Mouse (Mus musculus) midbrain, embryonic 11.5 days (tissue): ENCODE measurements around the gene Slc16a2. TPM values are rescaled to one million over a fixed set of nuclear protein-coding genes. Genes with fewer than 3 reads are reported as not detected.
A peak's percentile ranks its signal among the peaks of the same experiment; 100 is the strongest.

ENCODE experiments used
- ATAC-seq: fragments of 200-750 bp; cut with Nextera tagmentation; 2 replicates; pipeline ENCODE4 v1.8.0; 2017; ENCODE audit warnings: moderate TSS enrichment, moderate library complexity; ENCODE audit not compliant: low FRiP score
- DNase-seq: peaks from one replicate; pipeline ENCODE4 v3.0.0; 2015; ENCODE audit warnings: low spot score; ENCODE audit errors: missing footprints
- H3K27ac ChIP-seq: fragments of 300-500 bp; sonication (generic); 2 replicates; pipeline ENCODE4 v1.5.1; 2014; ENCODE audit warnings: low read depth, low read length
- H3K27me3 ChIP-seq: fragments of 300-500 bp; sonication (generic); 2 replicates; pipeline ENCODE4 v1.6.1; 2014; ENCODE audit warnings: mild to moderate bottlenecking, low read length, moderate library complexity, mixed read lengths; ENCODE audit not compliant: control insufficient read depth, insufficient read depth
- H3K36me3 ChIP-seq: fragments of 300-500 bp; sonication (generic); 2 replicates; pipeline ENCODE4 v1.6.1; 2014; ENCODE audit warnings: mild to moderate bottlenecking, low read length, moderate library complexity, mixed read lengths; ENCODE audit not compliant: control insufficient read depth, insufficient read depth
- H3K4me1 ChIP-seq: fragments of 300-500 bp; sonication (generic); 2 replicates; pipeline ENCODE4 v1.6.1; 2014; ENCODE audit warnings: low read length; ENCODE audit not compliant: control insufficient read depth, insufficient read depth
- H3K4me2 ChIP-seq: fragments of 300-500 bp; sonication (generic); 2 replicates; pipeline ENCODE4 v1.6.1; 2014; ENCODE audit warnings: mild to moderate bottlenecking, moderate library complexity
- H3K4me3 ChIP-seq: fragments of 300-500 bp; sonication (generic); 2 replicates; pipeline ENCODE4 v1.5.1; 2014; ENCODE audit warnings: low read depth, low read length
- H3K9ac ChIP-seq: fragments of 300-500 bp; sonication (generic); 2 replicates; pipeline ENCODE4 v1.6.1; 2014; ENCODE audit warnings: low read length
- H3K9me3 ChIP-seq: fragments of 300-500 bp; sonication (generic); 2 replicates; pipeline ENCODE4 v1.6.1; 2016; ENCODE audit warnings: low read length; ENCODE audit not compliant: control insufficient read depth
- WGBS: fragments of 180-500 bp; shearing (Covaris S2); extraction: QIAGEN DNeasy Blood & Tissue Kit; methylation state at CpG from one replicate; pipeline ENCODE4 v1.1.7; 2014; 5-methylcytosine and 5-hydroxymethylcytosine counted together
- polyA plus RNA-seq: library from polyadenylated mRNA; unstranded; fragments of >200 nt; fragmentation: Nextera tagmentation; extraction: Ambion mirVana; gene quantifications from 2 replicates; pipeline ENCODE4 v1.2.1, GENCODE M21; 2014

The Slc16a2 gene
- polyA plus RNA-seq, 1 experiment from 2014 or later = 14.0 TPM

- peak overlapping the region; percentile 26; the same call in 1 of the 2 replicates for H3K27ac ChIP-seq
- H3K27me3 ChIP-seq = peaks cover 48% of the 10 kb centered on the region
- 29% methylated on average over 7 of the region's 7 CpGs for WGBS
- no peak overlapping the region for H3K4me3 ChIP-seq
- no peak overlapping the region for H3K4me2 ChIP-seq
- no peaks in the 10 kb centered on the region for H3K9me3 ChIP-seq
- H3K4me1 ChIP-seq = peaks cover 8% of the 10 kb centered on the region
- H3K36me3 ChIP-seq = no peaks in the 10 kb centered on the region
- no peak overlapping the region for H3K9ac ChIP-seq
- peak; percentile 97 for ATAC-seq
- peak; percentile 94 for DNase-seq
Measured at GRCm38 (mm10) chrX:103744171-103745039, 77.4 kb downstream of the Slc16a2 start.

GRCm38 (mm10) chrX:103742057-103742315 is 79.8 kb downstream of the Slc16a2 start:
- no peak overlapping the region for H3K4me3 ChIP-seq
- H3K4me1 ChIP-seq = peaks cover 8% of the 10 kb centered on the region

GRCm38 (mm10) chrX:103741215-103742056 is 80.3 kb downstream of the Slc16a2 start:
- DNase-seq = no peak
- H3K9ac ChIP-seq = no peak overlapping the region
- H3K36me3 ChIP-seq = no peaks in the 10 kb centered on the region
- no peak overlapping the region for H3K4me2 ChIP-seq
- ATAC-seq = no peak
- H3K4me1 ChIP-seq = peaks cover 8% of the 10 kb centered on the region
- no peak overlapping the region for H3K27ac ChIP-seq
- no peak overlapping the region for H3K4me3 ChIP-seq
- no peaks in the 10 kb centered on the region for H3K9me3 ChIP-seq
- 71% methylated on average over 11 of the region's 13 CpGs for WGBS
- peaks cover 53% of the 10 kb centered on the region for H3K27me3 ChIP-seq

More at GRCm38 (mm10) chrX:103742057-103742315, 79.8 kb downstream of the Slc16a2 start:
- Histone ChIP-seq H3K4me2 (no peak overlapping the region), H3K36me3 (no peaks in the 10 kb centered on the region), H3K27me3 (peaks cover 54% of the 10 kb centered on the region), H3K9me3 (no peaks in the 10 kb centered on the region), H3K9ac (no peak overlapping the region), H3K27ac (no peak overlapping the region)
- WGBS = 75% methylated on average over 2 of the region's 2 CpGs
- ATAC-seq (no peak), DNase-seq (no peak)

GRCm38 (mm10) chrX:103734041-103734625 is 87.7 kb downstream of the Slc16a2 start:
- H3K4me3 ChIP-seq = no peak overlapping the region
- no peak for DNase-seq
- no peak overlapping the region for H3K27ac ChIP-seq
- no peak overlapping the region for H3K4me2 ChIP-seq
- no peaks in the 10 kb centered on the region for H3K36me3 ChIP-seq
- no peaks in the 10 kb centered on the region for H3K9me3 ChIP-seq
- ATAC-seq = no peak
- WGBS = 74% methylated on average over 7 of the region's 7 CpGs
- no peak overlapping the region for H3K9ac ChIP-seq
- H3K27me3 ChIP-seq = peaks cover 75% of the 10 kb centered on the region
- no peaks in the 10 kb centered on the region for H3K4me1 ChIP-seq

GRCm38 (mm10) chrX:103733091-103733490 is 88.7 kb downstream of the Slc16a2 start:
- no peak overlapping the region for H3K9ac ChIP-seq
- no peak for ATAC-seq
- no peaks in the 10 kb centered on the region for H3K36me3 ChIP-seq
- H3K27ac ChIP-seq = no peak overlapping the region
- no peaks in the 10 kb centered on the region for H3K9me3 ChIP-seq
- no peak overlapping the region for H3K4me3 ChIP-seq
- H3K4me2 ChIP-seq = no peak overlapping the region
- peaks cover 70% of the 10 kb centered on the region for H3K27me3 ChIP-seq
- no peak for DNase-seq
- 78% methylated on average over 4 of the region's 4 CpGs for WGBS
- H3K4me1 ChIP-seq = no peaks in the 10 kb centered on the region

GRCm38 (mm10) chrX:103732033-103732703 is 89.6 kb downstream of the Slc16a2 start:
- Histone ChIP-seq H3K4me3 (no peak overlapping the region), H3K4me2 (no peak overlapping the region), H3K27ac (no peak overlapping the region), H3K9ac (no peak overlapping the region), H3K4me1 (no peaks in the 10 kb centered on the region), H3K36me3 (no peaks in the 10 kb centered on the region), H3K27me3 (peaks cover 67% of the 10 kb centered on the region), H3K9me3 (no peaks in the 10 kb centered on the region)
- DNase-seq (no peak), ATAC-seq (no peak)
- WGBS = 74% methylated on average over 4 of the region's 4 CpGs

GRCm38 (mm10) chrX:103722437-103722836 is 99.3 kb downstream of the Slc16a2 start:
- H3K27ac ChIP-seq = no peak overlapping the region
- 0 out of 2 replicates have a peak, but pooled peaks cover 2% of the 10 kb centered on the region for H3K4me1 ChIP-seq
- H3K27me3 ChIP-seq = peaks cover 48% of the 10 kb centered on the region
- DNase-seq (no peak), ATAC-seq (no peak)
- 83% methylated on average over 2 of the region's 2 CpGs for WGBS
- H3K9me3 ChIP-seq = no peaks in the 10 kb centered on the region
- H3K4me3 ChIP-seq = no peak overlapping the region
- no peaks in the 10 kb centered on the region for H3K36me3 ChIP-seq
- H3K9ac ChIP-seq = no peak overlapping the region
- H3K4me2 ChIP-seq = no peak overlapping the region

- Histone ChIP-seq H3K27me3 (peaks cover 42% of the 10 kb centered on the region), H3K9me3 (no peaks in the 10 kb centered on the region), H3K9ac (no peak overlapping the region), H3K4me3 (no peak overlapping the region), H3K27ac (no peak overlapping the region), H3K4me1 (0 out of 2 replicates have a peak, but pooled peaks cover 2% of the 10 kb centered on the region), H3K36me3 (no peaks in the 10 kb centered on the region), H3K4me2 (no peak overlapping the region)
- ATAC-seq (no peak), DNase-seq (no peak)
- 48% methylated on average over 12 of the region's 12 CpGs for WGBS
Measured at GRCm38 (mm10) chrX:103719618-103720185, 102.1 kb downstream of the Slc16a2 start.
